Mouse (Mus musculus): ENCODE measurements around the gene Tagln3. TPM values are rescaled to one million over a fixed set of nuclear protein-coding genes. Genes with fewer than 3 reads are reported as not detected.

The Tagln3 gene
- polyA plus RNA-seq (2016; fragmentation: Nextera tagmentation; extraction: Ambion mirVana): 193 and 362 TPM in 2 replicates

- peak; percentile 83 for DNase-seq (ENCODE audit: low spot score)
- Histone ChIP-seq H3K36me3 (peaks cover 47% of the 10 kb centered on the region), H3K9me3 (no peaks in the 10 kb centered on the region), H3K4me1 (replicated peaks) (peaks cover 58% of the 10 kb centered on the region), H3K4me3 (peak within 1 kb of the TSS; percentile 60), H3K27me3 (ENCODE audit: insufficient read depth, poor library complexity, severe bottlenecking) (no peaks in the 10 kb centered on the region), H3K27ac (peak within 1 kb of the TSS; percentile 91)
- under 1% methylated on average over 30 of the region's 30 CpGs for WGBS
Measured at GRCm38 (mm10) chr16:45724061-45724741, at the start of gene Tagln3. Tagln3 (minus strand) TSS chr16:45724608.

GRCm38 (mm10) chr16:45770914-45771313 lies 46.5 kb upstream of the Tagln3 start:
- no peaks in the 10 kb centered on the region for H3K9me3 ChIP-seq

GRCm38 (mm10) chr16:45767853-45768640 lies 43.6 kb upstream of the Tagln3 start:
- no peak overlapping the region for H3K4me3 ChIP-seq
- DNase-seq (ENCODE audit: low spot score): no peak
- WGBS: 75% methylated on average over 10 of the region's 10 CpGs
- 0 out of 2 replicates have a peak, but pooled peaks cover 2% of the 10 kb centered on the region for H3K4me1 ChIP-seq (replicated peaks)
- peaks cover 44% of the 10 kb centered on the region for H3K36me3 ChIP-seq
- no peak overlapping the region for H3K27ac ChIP-seq
- H3K27me3 ChIP-seq (ENCODE audit: insufficient read depth, poor library complexity, severe bottlenecking): no peaks in the 10 kb centered on the region
- H3K9me3 ChIP-seq: no peaks in the 10 kb centered on the region

More at GRCm38 (mm10) chr16:45770914-45771313, 46.5 kb upstream of the Tagln3 start:
- Histone ChIP-seq H3K27ac (no peak overlapping the region), H3K36me3 (peaks cover 61% of the 10 kb centered on the region), H3K27me3 (ENCODE audit: insufficient read depth, poor library complexity, severe bottlenecking) (no peaks in the 10 kb centered on the region), H3K4me1 (replicated peaks) (0 out of 2 replicates have a peak, but pooled peaks cover 2% of the 10 kb centered on the region), H3K4me3 (no peak overlapping the region)
- DNase-seq (ENCODE audit: low spot score): no peak
- 99% methylated on average over 6 of the region's 6 CpGs for WGBS

GRCm38 (mm10) chr16:45767434-45767833 lies 43.0 kb upstream of the Tagln3 start:
- no peaks in the 10 kb centered on the region for H3K27me3 ChIP-seq (ENCODE audit: insufficient read depth, poor library complexity, severe bottlenecking)
- 0 out of 2 replicates have a peak, but pooled peaks cover 2% of the 10 kb centered on the region for H3K4me1 ChIP-seq (replicated peaks)
- H3K9me3 ChIP-seq: no peaks in the 10 kb centered on the region
- WGBS: 81% methylated on average over 4 of the region's 4 CpGs
- H3K4me3 ChIP-seq: no peak overlapping the region
- no peak overlapping the region for H3K27ac ChIP-seq
- DNase-seq (ENCODE audit: low spot score): no peak
- peaks cover 50% of the 10 kb centered on the region for H3K36me3 ChIP-seq

- H3K27me3 ChIP-seq (ENCODE audit: insufficient read depth, poor library complexity, severe bottlenecking): no peaks in the 10 kb centered on the region
- H3K9me3 ChIP-seq: no peaks in the 10 kb centered on the region
- DNase-seq (ENCODE audit: low spot score): no peak
- H3K4me1 ChIP-seq (replicated peaks): 0 out of 2 replicates have a peak, but pooled peaks cover 2% of the 10 kb centered on the region
- H3K36me3 ChIP-seq: peaks cover 42% of the 10 kb centered on the region
- 82% methylated on average over 7 of the region's 7 CpGs for WGBS
- H3K27ac ChIP-seq: no peak overlapping the region
- no peak overlapping the region for H3K4me3 ChIP-seq
Measured at GRCm38 (mm10) chr16:45765801-45766494, 41.5 kb upstream of the Tagln3 start.

- peaks cover 33% of the 10 kb centered on the region for H3K36me3 ChIP-seq
- WGBS: 93% methylated on average over 3 of the region's 3 CpGs
- no peak overlapping the region for H3K4me3 ChIP-seq
- H3K27ac ChIP-seq: no peak overlapping the region
- H3K9me3 ChIP-seq: no peaks in the 10 kb centered on the region
- H3K4me1 ChIP-seq (replicated peaks): 0 out of 2 replicates have a peak, but pooled peaks cover 2% of the 10 kb centered on the region
- H3K27me3 ChIP-seq (ENCODE audit: insufficient read depth, poor library complexity, severe bottlenecking): no peaks in the 10 kb centered on the region
- DNase-seq (ENCODE audit: low spot score): no peak
Measured at GRCm38 (mm10) chr16:45765102-45765501, 40.7 kb upstream of the Tagln3 start.

GRCm38 (mm10) chr16:45762859-45763505 lies 38.6 kb upstream of the Tagln3 start:
- Histone ChIP-seq H3K4me3 (no peak overlapping the region), H3K9me3 (no peaks in the 10 kb centered on the region), H3K27me3 (ENCODE audit: insufficient read depth, poor library complexity, severe bottlenecking) (no peaks in the 10 kb centered on the region), H3K4me1 (replicated peaks) (0 out of 2 replicates have a peak, but pooled peaks cover 2% of the 10 kb centered on the region), H3K27ac (no peak overlapping the region), H3K36me3 (peaks cover 27% of the 10 kb centered on the region)
- DNase-seq (ENCODE audit: low spot score): no peak
- 88% methylated on average over 13 of the region's 13 CpGs for WGBS

- WGBS: 95% methylated on average over 1 of the region's 1 CpGs
- Histone ChIP-seq H3K9me3 (no peaks in the 10 kb centered on the region), H3K36me3 (peaks cover 21% of the 10 kb centered on the region), H3K4me1 (replicated peaks) (no peaks in the 10 kb centered on the region), H3K27ac (no peak overlapping the region), H3K27me3 (ENCODE audit: insufficient read depth, poor library complexity, severe bottlenecking) (no peaks in the 10 kb centered on the region), H3K4me3 (no peak overlapping the region)
- DNase-seq (ENCODE audit: low spot score): no peak
Measured at GRCm38 (mm10) chr16:45761425-45761824, 37.0 kb upstream of the Tagln3 start.

- Histone ChIP-seq H3K4me1 (replicated peaks) (no peaks in the 10 kb centered on the region), H3K9me3 (no peaks in the 10 kb centered on the region), H3K27me3 (ENCODE audit: insufficient read depth, poor library complexity, severe bottlenecking) (no peaks in the 10 kb centered on the region), H3K27ac (no peak overlapping the region), H3K4me3 (no peak overlapping the region), H3K36me3 (peaks cover 19% of the 10 kb centered on the region)
- no peak for DNase-seq (ENCODE audit: low spot score)
- 87% methylated on average over 9 of the region's 9 CpGs for WGBS
Measured at GRCm38 (mm10) chr16:45758726-45759269, 34.4 kb upstream of the Tagln3 start.

- Histone ChIP-seq H3K4me1 (replicated peaks) (no peaks in the 10 kb centered on the region), H3K36me3 (peaks cover 11% of the 10 kb centered on the region), H3K4me3 (no peak overlapping the region), H3K9me3 (no peaks in the 10 kb centered on the region), H3K27ac (peak overlapping the region; percentile 9; the same call in 1 of the 2 replicates), H3K27me3 (ENCODE audit: insufficient read depth, poor library complexity, severe bottlenecking) (no peaks in the 10 kb centered on the region)
- no peak for DNase-seq (ENCODE audit: low spot score)
- WGBS: 87% methylated on average over 12 of the region's 12 CpGs
Measured at GRCm38 (mm10) chr16:45757421-45758078, 33.1 kb upstream of the Tagln3 start.

- Histone ChIP-seq H3K36me3 (peaks cover 11% of the 10 kb centered on the region), H3K27me3 (ENCODE audit: insufficient read depth, poor library complexity, severe bottlenecking) (no peaks in the 10 kb centered on the region)
- DNase-seq (ENCODE audit: low spot score): no peak
Measured at GRCm38 (mm10) chr16:45756855-45757254, 32.4 kb upstream of the Tagln3 start.

More at GRCm38 (mm10) chr16:45756855-45757254, 32.4 kb upstream of the Tagln3 start:
- Histone ChIP-seq H3K4me3 (no peak overlapping the region), H3K9me3 (no peaks in the 10 kb centered on the region), H3K4me1 (replicated peaks) (no peaks in the 10 kb centered on the region), H3K27ac (no peak overlapping the region)
- WGBS: 53% methylated on average over 9 of the region's 9 CpGs

Data from hindbrain, embryonic 10.5 days (tissue).